Mouse (Mus musculus): Measurements from ENCODE around the gene Slc25a22. TPM values are rescaled to one million over a fixed set of nuclear protein-coding genes. Genes with fewer than 3 reads are reported as not detected.

Gene Slc25a22
- total RNA-seq, 2 experiments from 2014 or later: 286 to 306 TPM

DNA sequence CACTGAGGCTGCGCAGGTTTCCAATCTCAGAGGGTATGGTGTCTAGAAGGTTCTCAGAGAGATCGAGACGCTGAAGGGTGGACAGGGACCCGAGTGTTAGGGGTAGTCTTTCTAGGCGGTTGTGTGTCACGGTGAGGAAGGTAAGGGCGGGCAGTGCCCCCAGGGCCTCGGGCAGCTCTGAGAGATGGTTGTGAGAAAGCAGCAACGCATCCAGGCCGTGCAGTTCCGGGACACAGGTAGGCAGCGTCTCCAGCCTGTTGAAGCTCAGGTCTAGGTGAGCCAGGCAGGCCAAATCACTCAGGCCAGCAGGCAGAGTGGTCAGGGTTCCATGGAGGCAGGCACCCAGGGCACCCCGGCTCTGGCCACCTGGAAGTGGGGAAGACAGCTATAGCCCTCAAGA, 4.5 kb upstream of the Slc25a22 start:
- intact Hi-C loops (cut with DNase I): no loop called here
- DNase-seq (ENCODE audit: extremely low spot score in 1 of 2, low spot score in 2 of 2): peak in 1 of 2 experiments; percentile 28

DNA sequence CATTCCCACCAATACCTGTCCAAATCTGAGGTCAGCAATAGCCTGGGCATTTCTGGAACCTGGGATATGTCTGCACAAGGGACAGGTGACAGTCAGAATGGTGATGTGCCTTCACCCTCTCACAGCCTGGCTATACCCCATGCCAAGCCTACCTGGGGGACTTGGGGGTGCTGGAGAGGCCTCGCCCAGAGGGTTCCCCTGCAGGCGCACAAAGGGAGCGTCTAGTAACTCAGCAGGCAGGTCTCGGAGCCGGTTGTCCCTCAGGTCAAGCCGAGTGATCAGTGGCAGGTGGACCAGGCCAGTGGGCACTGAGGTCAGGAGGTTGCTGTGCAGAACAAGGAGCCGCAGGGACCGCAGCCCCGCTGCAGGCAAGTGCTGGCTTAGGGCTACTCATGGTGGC, 3.8 kb upstream of the Slc25a22 start:
- peak in 1 of 2 experiments; percentile 41 for DNase-seq (ENCODE audit: extremely low spot score in 1 of 2, low spot score in 2 of 2)
- intact Hi-C loops (cut with DNase I): no loop called here

DNA sequence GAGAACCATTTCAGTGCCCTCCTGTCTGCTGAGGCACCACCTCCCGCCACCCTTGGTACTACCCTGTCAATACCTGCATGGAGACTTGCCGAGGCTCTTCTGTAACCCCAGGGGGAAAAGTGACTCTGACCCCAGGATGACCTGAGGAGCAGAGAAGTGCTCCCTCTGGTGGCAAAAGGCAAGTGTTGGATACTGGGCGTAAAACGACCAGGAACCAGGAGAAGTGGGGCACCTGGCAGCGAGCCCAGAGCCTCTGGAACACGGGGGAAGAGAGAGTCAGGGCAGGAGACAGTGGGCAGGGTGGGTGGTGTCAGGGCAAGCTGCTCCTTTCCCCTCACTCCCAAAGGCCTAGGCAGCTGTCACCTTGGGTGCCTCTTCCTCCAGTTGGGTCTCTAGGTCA, 2.9 kb upstream of the Slc25a22 start:
- intact Hi-C loops (cut with DNase I): no loop called here
- peak in 1 of 2 experiments; percentile 86 for DNase-seq (ENCODE audit: extremely low spot score in 1 of 2, low spot score in 2 of 2)

DNA sequence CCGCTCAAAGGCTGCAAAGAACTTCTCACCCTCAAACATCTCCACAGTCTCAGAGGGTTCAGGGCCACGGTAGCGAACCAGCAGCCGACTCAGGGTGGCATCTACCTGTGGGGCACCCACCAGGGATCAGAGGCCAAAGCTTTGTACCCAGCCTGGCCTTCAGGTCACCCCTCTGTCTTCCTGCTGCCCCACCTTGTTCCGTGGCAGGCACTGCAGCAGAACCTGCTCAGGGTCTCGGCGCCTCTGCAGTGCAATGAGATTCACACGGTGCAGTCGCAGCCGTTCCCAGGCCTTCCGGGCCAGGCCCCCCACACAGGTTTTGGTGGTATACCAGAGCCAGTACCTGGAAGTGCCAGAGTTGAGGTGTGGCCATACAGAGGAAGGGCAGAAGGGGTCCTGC, 2.1 kb upstream of the Slc25a22 start:
- intact Hi-C loops (cut with DNase I): no loop called here

DNA sequence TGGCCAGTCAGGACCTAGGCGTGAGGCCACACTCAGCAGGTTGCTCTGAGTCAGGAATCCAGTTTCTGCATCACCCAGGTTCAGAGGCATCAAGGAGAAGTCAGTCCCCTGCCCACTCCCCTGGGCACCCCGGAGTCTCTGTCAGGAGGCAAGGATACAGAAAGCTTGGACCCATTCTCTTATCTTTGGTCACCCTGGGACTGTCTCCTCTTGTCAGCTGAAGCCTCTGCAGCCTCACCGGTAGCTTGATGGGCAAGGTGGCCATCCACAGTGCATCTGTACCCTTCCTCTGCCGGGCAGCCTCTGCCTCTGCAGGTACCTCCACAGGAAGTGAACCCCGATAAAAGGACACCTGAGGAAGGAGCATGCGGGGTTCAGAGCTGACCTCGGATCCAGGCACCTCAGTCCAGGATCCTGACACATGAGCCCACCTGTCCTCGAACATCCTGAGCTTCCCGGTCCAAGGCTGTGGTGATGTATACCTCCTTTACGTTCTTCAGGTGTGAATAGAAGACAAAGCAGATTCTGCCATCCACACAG, 1.5 kb upstream of the Slc25a22 start:
- intact Hi-C loops (cut with DNase I): no loop called here

More for the DNA sequence above, 2.1 kb upstream of the Slc25a22 start:
- DNase-seq (ENCODE audit: extremely low spot score in 1 of 2, low spot score in 2 of 2): peak in 1 of 2 experiments; percentile 30

DNA sequence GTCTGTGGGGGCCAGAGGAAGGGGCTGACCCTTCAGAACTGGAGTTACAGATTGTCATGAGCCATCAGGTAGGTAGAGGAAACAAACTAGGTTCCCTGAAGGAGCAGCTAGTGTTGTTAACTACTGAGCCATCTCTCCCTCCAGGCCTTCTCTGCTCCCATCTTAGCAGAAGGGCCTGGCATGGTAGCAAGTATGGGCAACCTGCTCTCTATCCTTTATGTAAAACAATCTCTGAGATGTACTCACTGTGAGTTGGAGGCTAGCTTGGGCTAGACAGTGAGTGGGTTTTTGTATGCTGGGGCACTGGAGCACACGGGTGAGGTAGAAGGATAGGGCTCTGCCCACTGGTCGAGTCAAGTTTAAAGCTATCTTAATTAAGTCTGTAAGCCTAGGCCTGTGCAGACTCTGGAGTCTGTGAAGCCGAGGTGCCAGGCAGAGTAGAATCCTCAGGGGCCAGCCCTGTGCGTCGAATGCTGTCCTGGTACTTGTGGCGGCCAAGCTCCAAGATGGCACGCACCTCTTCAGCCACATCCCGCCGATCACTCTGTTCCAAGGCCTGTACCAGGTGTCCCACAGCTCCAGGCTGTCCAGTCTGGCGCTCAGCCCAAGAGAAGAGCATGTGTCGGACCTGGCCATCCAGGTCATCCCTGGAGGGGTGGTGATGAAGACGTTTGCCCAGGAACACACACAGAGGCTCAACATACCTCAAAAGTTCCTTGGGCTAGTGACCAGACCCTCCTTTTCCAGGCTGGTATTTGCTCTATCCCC, 693 bp upstream of the Slc25a22 start:
- intact Hi-C loops (cut with DNase I): no loop called here
- peak in 1 of 2 experiments; percentile 44 for DNase-seq (ENCODE audit: extremely low spot score in 1 of 2, low spot score in 2 of 2)

More for the DNA sequence above, 1.5 kb upstream of the Slc25a22 start:
- no peak for DNase-seq (ENCODE audit: extremely low spot score in 1 of 2, low spot score in 2 of 2)

DNA sequence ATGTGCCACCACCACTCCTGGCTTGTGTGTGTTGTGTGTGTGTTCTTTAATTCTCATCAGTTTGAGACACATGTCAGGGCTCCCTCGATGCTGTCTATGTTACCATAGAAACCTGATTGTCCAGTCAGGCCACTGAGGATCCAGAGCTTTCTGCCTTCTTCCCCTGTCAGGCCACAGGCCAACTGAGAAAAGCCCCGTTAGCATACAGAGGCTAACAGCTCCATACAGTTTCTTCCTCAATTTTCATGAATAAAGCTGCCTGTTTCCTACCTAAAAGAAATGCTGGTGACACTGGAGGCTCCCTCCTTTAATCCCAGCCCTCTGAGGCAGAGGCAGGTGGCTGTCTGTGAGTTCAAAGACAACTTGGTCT, 1.2 kb downstream of the Slc25a22 start:
- DNase-seq (ENCODE audit: extremely low spot score in 1 of 2, low spot score in 2 of 2): no peak
- intact Hi-C loops (cut with DNase I): no loop called here

DNA sequence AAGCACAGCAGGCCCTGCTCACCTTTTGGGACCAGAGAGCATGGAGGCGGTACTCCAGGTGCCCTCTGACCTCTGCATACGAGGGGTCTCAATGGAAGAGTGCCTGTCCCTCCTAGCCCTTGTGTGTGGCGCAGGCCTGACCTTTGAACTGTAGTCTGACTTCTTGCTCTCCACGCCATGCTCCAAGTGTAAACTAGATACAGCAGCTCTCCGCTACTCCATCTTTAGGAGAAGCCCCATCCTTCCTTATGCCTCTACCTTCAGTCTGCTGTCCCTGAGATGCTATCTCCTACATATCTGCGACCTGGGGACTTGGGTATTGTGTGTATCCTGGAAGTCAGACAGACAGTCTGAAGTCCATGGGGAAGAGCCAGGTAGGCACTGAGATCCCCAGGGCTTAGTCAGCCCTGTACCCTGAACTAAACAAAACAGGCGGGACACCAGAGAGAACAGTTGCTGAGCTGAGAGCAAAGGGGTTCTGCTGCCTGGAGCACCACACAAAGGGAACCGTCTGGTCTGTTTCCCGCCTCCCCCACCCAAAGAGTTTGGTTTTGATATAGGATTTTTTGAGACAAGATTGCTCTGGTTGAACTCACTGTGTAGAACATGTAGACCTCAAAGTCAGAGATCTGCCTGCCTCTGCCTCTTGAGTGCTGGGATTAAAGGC, 1.7 kb downstream of the Slc25a22 start:
- intact Hi-C loops (cut with DNase I): no loop called here
- peak in 1 of 2 experiments; percentile 32 for DNase-seq (ENCODE audit: extremely low spot score in 1 of 2, low spot score in 2 of 2)

DNA sequence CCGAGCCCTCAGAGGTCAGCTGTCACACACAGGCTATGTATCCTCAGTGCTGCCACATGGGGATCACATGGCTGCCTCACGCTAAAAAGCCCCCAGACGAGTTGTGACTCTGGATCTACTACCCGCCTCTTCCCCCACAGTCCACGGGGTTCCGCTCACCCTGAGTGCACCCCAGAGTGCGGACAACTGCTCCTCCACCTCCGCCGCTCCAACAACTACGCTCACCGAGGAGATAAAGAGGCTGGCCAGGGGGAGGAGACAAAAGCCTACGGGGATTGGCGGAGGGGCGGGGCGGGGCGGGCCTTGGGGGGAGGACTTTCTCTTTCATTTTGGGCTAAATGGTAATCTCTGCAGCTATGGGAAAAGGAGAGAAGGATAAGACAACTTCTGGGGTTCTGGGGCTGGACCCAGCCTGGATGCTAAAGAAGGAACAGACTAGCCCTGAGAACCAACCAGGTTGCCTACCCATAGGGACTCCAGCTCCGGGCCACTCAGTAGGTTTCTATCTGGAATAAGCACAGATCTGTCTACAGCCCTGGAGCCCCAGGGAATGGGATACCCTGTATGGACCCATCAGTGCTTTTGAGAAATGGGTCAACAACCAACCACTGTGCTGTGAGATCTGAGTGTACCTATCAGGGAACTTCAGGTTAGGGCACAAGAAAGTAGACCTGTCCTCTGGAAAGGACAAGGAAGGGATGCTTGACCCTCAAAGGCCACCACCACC, 2.4 kb downstream of the Slc25a22 start:
- intact Hi-C loops (cut with DNase I): no loop called here
- peak in 1 of 2 experiments; percentile 76 for DNase-seq (ENCODE audit: extremely low spot score in 1 of 2, low spot score in 2 of 2)

DNA sequence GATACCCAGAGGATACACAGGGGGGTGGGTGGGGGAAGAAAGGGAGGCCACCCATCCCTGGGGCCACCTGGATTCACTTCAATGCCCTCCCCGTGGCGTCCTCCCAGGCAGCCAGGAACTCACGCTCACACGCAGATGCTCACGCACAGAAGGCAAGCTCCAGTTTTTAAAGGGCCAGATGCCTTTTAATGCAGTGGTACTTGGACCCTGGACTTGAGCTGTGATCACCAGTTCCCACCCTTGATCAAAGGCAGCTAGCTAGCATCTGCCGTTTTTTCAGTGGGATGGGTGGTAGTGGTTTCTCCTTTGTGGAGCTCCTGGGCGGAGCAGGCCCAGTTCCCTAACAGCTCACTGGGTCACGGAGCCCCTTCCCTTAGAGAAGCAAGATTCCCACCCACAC, 3.2 kb downstream of the Slc25a22 start:
- peak; percentile 62 to 63 for DNase-seq (ENCODE audit: extremely low spot score in 1 of 2, low spot score in 2 of 2)
- intact Hi-C loops (cut with DNase I): no loop called here

DNA sequence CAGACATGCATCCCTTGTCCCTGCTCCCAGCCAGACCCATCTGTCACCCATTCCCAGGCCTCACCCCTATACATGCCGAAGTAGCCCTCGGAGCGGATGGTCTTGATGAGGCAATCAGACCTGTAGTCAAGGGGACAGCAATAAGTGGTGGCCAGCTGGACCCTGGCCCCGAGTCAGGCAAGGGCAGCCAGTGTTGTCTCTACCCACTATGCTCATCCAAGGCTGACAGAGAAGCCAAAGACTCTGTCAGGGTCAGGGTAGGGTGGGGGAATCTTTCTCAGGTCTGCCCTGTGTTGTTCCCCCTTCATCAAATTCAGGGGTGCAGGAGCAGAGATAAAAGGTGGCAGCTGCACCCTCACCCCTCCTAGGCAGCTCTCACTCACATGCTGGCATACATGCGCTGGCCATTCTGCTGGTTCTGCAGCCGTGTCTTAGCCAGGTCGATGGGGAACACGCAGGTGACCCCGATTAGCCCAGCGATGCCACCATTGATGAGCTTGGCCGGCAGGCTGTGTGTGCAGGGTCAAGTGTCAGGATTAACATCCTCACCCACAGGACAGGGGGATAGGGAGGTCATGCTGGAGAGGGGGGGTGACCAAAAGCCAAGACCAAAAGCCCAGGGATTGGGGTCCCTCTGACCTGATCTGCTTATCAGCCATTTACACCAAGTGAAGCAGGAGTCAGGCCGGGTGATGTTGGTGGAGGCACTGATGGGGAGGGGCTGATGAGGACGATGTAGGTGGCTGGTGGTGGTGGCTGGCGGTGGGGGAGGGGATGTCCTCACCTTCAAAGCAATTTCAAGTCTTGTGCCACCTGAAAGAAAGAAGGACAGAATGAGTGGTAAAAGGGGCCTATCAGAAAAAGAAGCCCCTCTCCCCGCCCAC, 3.9 kb downstream of the Slc25a22 start:
- intact Hi-C loops (cut with DNase I): no loop called here
- DNase-seq (ENCODE audit: extremely low spot score in 1 of 2, low spot score in 2 of 2): peak in 1 of 2 experiments; percentile 33

DNA sequence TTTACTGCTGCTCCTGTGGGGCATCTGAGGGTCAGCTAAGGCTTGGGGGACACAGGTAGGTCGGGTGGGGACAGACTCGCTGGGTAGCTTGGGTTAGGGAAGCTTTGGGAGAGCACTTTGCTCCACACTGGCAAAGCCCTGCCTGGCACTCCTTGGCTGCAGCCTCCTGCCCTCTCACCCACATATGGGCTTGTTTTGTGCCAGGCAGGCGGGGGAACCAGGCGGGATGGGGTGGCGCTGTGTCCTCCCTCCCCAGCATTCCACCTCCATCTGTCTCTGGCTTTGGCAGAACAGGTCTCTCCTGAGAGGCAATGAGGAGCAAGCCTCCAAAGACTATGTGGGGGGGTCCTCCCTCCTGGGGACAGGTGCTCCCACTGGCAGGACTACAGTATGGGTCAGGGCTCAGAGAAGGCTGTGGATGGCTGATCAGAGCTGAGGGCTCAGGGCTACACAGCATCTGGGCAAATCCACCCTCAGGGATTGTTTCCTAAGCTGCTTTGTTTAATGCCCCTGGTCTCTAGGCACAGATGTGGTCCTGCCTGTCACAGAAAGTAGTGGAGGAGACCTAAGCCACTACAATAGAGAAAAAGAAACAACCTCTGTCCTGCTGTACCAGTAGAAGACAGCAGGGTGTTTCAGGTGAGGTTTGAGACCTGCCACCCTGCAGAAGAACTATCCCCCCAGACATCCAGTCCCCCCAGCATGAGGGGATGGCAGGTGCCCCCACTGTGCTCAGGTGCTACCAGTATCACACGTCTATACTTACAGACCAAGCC, 4.8 kb downstream of the Slc25a22 start:
- intact Hi-C loops (cut with DNase I): no loop called here
- DNase-seq (ENCODE audit: extremely low spot score in 1 of 2, low spot score in 2 of 2): peak in 1 of 2 experiments; percentile 29

DNA sequence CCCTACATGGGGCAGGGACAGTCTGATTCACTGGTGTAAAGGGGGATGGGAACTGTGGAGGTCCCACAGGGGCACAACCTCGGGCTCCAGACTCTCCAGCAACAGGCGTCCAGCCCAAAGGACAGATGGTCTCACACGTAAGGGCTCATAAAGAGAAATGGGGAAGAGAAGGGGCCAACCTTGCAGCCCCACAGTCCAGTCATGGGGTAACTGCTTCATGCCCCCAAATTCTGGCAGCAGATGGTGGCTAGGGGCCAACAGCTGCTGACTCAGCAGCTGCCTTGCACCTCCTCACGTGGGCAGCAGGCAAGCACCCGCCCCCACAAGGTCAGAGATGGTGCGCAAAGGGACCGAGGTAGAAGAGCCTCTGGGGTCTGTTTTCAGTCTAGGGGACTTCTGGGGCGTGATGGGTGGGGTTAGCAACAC, 5.5 kb downstream of the Slc25a22 start:
- intact Hi-C loops (cut with DNase I): no loop called here
- peak in 1 of 2 experiments; percentile 38 for DNase-seq (ENCODE audit: extremely low spot score in 1 of 2, low spot score in 2 of 2)

DNA sequence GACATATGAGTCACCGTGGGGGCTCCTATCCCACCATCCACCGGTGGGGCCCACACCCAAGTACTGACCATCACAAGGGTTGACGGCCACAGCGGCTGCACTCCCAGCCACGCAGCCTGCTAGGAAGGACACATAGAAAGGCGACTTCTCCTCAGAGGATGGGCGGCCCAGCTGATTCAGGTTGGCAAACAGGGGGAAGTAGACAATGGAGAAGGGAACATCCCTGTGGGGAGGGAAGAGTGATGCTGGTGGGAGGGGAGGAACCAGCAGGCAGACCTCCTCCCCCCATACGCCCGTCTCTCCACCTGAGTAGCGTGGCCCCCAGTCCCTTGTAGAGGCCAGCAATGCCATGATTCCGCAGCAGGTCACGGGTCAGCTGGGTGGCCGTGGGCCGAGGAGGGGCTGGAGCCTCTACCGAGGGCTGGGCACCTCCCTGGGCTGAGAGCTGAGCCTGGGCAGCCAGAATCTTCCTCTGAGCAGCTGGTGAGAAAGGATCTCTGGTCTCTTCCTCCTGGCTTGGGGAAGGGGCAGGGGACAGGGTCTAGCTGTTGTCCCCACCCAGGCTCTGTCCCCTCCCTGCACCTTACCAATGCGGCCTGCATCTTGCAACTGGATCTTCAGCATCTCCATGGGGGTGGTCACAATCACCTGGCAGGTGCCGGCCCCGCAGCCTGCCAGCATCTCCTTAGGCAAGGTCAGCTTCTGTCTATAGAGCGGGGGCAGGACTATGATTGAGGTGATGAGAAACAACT, 6.1 kb downstream of the Slc25a22 start:
- intact Hi-C loops (cut with DNase I): no loop called here

DNA sequence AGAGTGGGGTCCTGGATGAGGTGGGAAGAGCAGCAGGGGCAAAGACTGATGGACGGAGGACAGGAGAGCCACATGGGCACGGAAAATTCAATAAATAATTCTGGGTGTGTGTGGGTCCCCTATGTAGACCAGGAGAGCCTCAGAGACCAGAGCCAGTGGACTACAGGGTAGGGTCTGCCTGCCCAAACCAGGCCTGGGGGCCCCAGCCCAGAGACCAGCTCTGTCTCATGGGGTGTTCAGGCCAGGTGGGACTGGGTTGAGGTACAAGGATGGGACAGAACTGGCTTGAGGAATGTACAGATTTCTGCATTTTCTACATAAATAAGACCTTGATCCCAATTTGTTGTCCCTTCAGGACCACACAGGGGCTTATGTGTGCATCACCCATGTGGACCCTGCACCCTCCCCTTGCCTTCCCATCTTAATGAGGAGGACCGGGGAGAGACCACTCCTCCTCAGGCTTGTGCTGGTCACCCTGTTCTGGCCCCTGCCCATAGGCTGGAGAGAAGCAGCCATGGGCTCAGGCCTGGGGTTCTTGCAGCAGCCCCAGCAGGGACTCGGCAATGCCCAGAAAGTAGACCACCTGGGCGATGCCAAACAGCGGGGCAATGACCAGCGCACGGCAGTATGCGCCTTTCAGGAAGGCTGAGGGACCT, 7.0 kb downstream of the Slc25a22 start:
- peak in 1 of 2 experiments; percentile 25 for DNase-seq (ENCODE audit: extremely low spot score in 1 of 2, low spot score in 2 of 2)
- intact Hi-C loops (cut with DNase I): no loop called here

More for the DNA sequence above, 6.1 kb downstream of the Slc25a22 start:
- DNase-seq (ENCODE audit: extremely low spot score in 1 of 2, low spot score in 2 of 2): peak in 1 of 2 experiments; percentile 34

DNA sequence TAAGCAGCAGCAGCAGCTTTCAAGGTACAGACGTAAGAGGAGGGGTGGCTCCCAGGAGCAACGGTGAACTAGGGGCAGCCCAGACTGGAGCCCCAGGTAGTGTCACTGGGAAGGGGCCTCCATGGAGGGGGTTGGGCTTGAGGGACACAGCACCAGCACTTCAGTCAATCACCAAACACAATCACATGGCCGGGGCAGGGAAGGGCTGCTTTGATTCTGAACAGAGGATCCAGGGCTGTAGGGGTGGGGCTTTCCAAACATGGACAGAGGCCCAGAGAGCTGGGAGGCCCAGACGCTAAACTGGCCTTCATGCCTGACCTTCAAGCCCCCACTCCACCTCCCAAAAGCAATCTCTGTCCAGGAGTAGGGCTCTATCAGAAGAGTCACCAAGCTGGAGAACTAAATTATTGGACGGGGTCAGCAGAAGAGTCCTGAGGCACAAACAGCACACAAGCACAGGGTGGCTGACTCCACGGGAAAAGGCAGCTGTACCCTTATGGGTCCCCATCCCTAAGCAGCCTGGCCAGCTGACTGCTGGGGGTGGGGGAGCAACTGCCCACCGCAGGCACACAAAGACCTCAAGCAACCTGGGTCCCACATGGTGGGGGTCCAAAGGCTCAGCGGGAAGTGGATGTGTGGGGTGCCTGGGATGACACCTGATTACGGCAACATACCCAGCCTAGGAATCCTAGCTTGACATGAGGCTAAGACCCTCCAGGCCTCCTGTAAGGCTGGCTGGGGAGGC, 7.7 kb downstream of the Slc25a22 start:
- intact Hi-C loops (cut with DNase I): no loop called here

More for the DNA sequence above, 7.7 kb downstream of the Slc25a22 start:
- peak in 1 of 2 experiments; percentile 34 for DNase-seq (ENCODE audit: extremely low spot score in 1 of 2, low spot score in 2 of 2)

Data from left cerebral cortex, postnatal 10 days (tissue).